Mouse (Mus musculus): Measurements from ENCODE around the gene Aldh4a1.

The Aldh4a1 gene

DNA sequence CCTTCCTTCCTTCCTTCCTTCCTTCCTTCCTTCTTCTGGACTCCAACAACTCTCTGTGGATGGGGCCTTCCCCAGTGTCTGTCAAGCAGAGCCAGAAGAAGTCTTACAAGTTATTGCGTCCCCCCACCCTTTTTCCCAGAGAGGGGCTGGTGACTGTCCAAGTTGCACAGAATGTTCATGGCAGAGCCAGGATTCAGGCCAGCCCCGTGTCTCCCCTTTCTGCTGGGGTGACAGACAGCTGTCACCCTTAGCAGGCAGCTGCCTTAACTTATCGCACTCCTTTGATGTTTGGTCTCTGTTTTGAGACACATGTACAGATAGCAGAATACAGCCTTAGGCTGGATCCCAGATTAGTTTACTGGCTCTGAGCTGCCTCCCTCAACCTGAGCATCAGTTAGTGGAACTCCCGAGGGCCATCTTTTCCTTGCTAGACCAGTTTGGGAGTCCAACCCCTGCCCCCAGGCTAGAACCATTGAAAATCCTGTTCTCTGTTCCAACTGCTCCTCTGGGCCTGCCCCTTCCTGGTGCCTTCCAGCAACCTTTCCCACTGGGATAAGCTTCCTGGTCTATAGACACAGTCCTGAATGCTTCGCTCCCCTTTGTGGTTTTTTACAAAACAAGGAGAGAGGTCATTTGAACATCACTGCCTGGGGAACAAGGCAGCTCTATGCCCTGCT lies 33.2 kb upstream of the Aldh4a1 start:
- in situ Hi-C loops (cut with MboI, MseI), result no loop called here

DNA sequence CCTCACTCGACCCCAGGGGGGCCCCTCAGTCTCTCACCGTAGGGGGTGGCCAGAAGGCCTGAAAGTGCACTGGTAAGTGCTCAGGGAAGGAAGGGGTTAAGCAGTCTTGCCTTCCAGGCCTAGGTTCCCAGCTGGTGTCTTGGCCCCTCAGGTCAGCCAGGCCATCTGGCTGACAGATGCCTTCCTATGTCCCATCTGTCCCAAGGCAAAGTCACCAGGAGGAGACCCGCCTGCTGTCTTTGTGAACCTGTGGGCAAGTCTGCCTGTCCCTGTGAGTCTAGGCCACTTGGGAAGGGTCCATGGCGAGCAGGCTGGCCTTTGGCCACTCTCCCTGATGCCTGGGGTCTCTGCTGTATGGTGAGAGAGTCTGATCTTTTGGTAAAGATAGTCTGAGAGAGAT lies 32.2 kb upstream of the Aldh4a1 start:
- in situ Hi-C loops (cut with MboI, MseI), result no loop called here

DNA sequence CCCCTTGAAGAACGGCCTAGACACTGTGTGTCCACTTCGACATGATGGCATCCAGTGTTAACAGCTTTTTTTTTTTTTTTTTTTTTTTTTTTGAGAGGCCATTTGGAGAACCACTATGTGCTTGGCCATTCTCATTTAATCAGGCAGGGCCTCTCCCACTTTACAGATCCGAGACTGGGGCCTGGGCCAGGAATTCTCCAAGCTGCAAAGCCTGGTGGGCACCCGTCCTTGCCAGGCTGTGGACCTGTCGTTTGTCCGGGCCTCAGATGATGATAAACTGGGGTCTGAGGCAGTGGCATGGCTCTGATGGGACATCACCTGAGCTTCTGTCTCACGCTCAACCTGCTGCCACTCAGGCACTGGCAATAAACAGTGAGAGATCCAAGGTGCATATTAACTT lies 29.8 kb upstream of the Aldh4a1 start:
- in situ Hi-C loops (cut with MboI, MseI), result no loop called here

DNA sequence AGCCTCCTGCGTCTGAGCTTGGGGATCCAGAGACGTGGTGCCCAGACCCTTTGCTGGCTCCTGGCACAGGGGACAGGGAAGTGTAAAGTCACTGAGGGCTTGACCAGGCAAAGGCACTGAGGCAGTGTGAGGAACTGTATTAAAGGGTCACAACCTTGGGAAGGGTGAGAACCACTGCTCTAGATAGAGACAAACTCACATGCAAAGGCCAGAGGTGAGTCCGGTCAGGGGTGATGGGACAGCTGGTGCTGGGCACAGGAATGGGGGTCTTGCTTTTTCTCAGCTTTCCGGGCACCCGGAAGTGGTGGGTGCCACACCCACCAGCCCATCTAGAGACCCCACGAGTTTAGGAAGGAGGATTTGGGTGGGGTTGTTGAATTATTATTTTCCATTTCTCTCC lies 29.3 kb upstream of the Aldh4a1 start:
- in situ Hi-C loops (cut with MboI, MseI), result no loop called here

DNA sequence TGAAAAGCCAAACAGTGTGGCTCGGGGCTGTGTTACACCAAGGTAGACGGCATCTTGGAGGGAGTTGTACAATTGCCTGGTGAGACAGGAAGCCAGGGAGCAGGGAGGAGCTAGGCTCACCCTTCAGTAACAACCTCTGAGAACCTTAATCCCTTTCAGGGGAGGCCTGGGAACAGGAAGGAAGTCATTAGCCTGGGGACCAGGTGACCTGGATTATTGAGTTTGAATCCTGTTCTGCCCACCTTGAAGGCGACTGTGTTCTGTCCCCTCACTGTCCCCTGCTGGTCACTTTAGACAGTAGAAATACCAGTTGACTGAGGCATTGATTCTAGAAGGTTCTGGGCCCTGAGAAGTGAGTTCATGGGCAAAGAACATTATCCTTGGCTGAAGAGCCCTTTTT lies 28.6 kb upstream of the Aldh4a1 start:
- in situ Hi-C loops (cut with MboI, MseI), result no loop called here

DNA sequence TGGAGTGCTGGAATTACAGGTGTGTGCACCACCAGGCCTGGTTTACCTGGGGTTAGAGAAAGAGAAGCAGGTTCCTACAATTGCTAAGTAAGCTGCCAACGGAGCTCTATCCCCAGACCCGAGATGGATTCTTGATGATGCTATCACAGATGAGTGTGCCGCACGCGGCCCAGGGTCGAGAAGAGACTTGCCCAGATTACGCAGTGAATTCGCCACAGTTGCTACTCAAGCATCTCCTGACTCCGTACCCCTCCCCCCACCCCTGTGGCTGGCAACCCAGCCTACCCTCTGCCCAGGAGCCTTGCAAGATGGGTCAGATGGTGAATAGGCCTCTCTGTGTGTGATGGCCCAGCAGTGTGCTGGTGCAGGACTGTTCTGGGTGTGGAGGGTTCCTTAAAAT lies 26.0 kb upstream of the Aldh4a1 start:
- in situ Hi-C loops (cut with MboI, MseI), result no loop called here

DNA sequence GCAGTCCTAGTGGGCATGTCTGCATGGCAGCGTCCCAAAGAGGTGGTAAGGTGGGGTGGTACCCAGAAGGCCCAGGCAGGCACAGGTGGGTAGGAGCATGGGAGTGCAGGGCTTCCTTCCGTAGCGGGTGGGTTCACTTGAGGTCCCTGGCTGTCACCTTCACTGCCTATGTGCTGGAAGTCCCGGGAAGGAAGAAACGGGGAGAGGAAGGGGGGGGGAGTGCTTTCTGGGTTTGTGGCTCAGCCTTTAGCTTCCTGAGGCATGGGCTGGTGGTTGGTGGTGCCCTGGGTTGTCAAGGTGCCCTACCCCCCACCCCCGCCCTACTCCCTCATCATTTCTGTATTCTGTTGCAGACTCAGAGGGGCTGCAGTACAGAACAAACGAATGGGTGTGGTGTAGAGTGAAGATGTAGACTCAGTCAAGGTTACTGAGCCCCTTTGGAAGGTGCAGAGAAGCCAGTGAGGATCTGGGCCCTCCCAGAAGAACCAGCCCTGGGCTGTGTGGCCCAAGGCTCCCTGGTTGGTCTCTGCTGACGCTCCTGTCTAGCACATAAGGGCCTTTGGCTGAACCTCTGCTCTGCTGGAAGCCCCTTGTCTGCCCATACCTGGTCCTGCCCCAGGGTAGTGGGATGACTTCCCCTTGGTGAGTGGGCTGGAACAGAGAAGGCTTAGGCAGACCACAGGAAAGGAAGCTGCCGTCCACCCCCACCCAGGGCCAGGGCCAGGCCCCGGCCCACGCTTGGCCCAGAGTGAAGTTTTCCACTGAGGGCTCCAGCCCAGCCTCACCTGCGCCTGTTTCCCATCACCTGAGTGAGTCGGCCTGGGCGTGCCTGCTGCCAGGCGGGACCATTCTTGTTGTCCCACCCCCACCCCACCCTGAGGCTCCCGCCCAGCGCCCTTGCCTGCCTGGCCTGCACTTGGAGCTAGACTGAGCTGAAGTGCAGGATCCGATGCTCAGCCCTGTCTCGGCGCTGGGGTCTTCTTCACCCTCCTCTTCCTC lies 25.1 kb upstream of the Aldh4a1 start:
- in situ Hi-C loops (cut with MboI, MseI), result no loop called here

DNA sequence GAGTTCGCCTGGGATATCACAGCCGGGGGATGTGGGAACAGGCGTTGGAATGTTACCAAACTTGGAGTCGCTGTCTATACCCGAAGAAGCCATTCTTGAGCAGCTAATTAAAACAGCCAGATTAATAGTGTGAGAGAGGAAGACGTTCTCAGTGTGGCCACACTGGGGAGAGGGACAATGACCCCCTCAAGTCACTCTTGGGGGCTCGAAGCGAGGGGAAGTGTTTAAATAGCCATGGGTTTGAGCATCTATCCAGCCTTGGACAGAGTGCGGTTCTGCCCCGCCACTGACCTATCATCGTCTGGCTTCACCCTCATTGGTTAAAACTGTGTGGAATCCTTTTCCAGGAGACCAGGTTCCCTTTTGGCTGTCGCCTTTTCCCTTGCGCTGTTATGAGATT lies 24.3 kb upstream of the Aldh4a1 start:
- in situ Hi-C loops (cut with MboI, MseI), result no loop called here

DNA sequence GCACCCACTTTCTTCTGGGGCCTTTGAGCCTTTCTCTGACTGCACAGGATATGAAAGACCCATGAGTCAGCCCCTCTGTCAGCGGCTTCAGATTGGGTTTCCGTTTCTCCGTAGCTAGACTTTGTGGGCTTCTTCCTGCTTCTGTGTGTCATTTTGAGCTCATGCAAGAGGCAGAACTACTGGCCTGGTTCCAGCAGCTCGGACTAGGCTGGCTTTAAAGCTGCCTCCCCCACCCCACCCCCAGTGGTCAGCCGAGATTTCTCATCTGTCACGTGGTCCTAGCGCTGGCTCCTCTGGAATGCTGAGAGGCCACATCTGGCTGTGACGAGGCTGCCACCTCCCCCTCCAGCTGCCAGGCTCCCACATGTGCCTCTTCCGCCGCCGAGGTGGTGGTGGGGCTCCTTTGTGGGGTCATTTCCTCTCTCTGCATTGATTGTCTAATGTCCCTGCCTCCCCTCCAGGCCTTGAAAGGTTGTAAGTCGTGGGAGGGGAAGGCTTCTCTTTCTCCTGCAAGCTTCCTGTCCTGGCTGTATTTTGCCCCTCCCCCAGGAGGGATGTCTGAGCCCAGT lies 23.6 kb upstream of the Aldh4a1 start:
- in situ Hi-C loops (cut with MboI, MseI), result no loop called here

DNA sequence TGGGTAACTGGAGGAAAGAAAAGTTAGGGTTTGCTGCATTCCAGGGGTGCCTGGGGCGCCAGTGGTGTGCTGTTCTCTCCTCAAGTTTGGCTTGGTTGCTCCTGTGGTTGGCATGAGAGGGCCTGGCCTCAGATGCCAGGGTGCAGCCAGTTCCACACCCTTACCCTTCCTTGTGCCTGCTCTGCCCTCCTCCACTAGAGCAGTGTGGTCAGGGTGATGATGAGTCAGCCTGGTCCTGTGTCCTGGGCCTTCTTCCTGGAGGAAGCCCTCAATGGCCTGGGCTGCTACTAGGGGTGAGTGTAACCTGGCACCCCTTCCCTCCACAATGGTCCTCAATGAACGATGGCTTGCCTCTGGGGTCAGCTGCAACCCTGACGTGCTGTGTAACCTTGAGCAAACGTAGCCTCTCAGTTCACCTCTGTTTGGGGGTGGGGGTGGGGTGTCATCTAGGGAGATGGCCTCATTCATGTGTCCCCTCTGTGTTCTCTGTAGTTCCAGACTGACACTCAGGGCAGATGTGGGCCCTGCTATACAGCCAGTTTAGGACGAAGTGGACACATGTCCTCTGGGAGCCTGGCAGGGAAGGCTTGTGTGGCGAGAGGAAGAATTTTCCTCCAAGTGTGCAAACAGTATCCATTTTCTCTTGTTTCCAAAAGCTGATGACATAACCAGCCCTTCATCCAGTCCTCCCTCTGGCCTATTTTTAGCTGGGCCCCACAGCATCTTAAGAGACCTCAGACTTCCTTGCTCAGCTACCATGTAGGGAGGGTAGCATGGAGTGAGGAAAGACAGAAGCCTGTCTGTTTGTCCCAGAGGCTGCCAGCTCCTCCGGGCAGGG lies 20.9 kb upstream of the Aldh4a1 start:
- in situ Hi-C loops (cut with MboI, MseI), result loop anchor here in 1 of 2 experiments (25.0 kb wide), 1 partner anchor 1936 kb away; the partner anchor contains the start of gene Spen

DNA sequence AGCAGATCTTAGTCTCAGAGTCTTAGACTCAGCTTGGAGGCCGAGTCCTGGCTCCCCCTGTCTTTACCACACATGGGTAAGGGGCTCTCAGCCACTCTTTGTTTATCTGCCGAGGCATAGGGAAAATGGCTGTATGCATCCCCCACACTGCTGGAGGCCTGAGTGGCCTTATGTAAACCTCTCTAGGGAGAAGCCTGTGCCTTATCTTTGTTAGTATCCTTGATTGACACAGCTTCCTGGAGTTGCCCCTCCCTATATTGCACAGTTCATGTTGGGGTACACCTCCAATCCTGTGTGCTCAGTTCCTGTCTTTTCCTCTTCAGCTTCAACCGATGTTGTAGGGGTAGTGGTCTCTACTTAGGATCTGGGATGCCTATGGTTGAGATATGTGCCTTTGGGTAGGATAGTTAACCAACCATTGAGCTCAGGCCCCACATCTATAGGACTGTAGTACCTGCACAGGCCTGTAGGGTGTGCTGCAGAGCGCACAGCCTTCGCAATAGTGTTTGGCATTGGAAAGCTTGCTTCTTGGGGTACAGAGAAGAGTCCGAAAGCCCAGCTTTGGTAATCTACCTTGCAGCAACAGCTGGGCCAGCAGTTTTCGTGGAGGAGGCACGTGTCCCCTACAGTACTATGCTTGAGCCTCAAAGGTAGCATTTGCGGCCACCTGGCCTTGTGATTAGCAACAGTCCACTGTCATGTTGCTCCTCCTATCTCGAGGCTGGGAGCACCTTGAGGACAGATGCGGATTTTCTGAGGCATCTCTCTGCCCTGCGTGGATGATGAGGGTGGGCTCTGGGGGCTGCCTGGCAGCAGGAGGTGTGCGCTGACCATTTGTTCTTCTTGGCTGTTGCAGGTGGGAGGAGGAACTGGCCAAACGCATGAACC lies 20.1 kb upstream of the Aldh4a1 start, which contains the start of gene Gm21969:
Gene Gm21969 (plus strand): TSS at position 830 of the 888 bp plus-strand sequence.
- in situ Hi-C loops (cut with MboI, MseI), result loop anchor here in 1 of 2 experiments (25.0 kb wide), 1 partner anchor 1935 kb away; the partner anchor contains the start of gene Spen

DNA sequence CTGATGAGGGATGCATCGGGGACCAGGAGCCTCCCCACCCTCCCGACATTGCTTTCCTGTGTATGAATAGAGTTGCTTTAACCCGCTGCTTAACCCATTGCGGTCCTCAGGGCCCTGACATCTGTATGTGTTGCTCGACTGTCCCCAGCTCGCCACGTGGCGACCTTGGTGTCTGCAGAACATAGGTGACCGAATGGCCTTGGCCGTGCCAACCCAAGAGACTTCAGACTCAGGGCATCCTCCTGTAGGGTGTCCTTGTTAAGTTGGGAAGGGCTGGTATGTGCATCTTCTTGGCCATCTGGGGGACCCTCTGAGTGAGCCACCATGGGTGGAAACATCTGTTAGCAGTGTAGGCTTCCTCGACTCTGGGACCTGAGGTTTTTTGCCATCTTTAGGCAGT lies 17.4 kb upstream of the Aldh4a1 start:
- in situ Hi-C loops (cut with MboI, MseI), result loop anchor here in 1 of 2 experiments (25.0 kb wide), 1 partner anchor 1932 kb away; the partner anchor contains the start of gene Spen

DNA sequence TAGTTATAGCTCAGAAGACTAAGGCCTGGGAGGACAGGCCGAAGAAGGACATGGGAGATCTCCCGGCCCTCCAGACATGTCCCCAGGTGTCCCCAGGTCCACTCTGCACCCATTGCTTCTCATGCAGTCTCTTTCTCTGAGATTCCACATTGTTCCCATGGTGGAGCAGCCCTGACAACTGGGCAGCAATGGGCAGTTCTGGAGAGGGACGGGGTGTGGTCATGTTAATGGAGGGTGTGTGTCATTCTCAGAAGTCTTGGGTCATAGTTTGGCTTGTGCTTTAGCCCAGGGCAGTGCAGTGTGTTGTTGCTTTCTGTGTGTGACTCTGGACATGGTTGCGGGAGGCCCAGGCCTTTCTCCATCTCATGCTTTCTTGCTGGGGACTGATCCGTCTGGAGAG lies 15.9 kb upstream of the Aldh4a1 start:
- in situ Hi-C loops (cut with MboI, MseI), result loop anchor here in 1 of 2 experiments (25.0 kb wide), 1 partner anchor 1931 kb away; the partner anchor contains the start of gene Spen

DNA sequence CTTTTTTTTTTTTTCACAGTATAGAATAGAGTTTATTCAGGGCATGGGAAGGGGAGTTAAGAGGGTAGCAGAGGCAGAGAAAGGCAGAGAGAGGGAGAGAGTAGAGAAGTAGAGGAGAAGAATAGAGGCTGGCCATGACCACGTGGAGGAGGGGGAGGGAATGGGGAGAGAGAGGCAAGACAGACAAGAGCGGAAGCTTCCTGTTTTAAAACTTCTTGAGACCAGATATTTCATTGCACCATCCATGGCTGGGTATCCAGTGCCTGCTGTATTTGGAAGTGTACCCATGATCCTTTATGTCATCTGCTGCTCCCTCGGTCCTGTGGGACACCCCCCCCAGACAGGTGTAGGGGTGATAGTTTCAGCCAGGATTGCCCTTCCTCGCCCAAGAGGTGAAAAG lies 13.7 kb upstream of the Aldh4a1 start:
- in situ Hi-C loops (cut with MboI, MseI), result loop anchor here in 1 of 2 experiments (25.0 kb wide), 1 partner anchor 1928 kb away; the partner anchor contains the start of gene Spen

DNA sequence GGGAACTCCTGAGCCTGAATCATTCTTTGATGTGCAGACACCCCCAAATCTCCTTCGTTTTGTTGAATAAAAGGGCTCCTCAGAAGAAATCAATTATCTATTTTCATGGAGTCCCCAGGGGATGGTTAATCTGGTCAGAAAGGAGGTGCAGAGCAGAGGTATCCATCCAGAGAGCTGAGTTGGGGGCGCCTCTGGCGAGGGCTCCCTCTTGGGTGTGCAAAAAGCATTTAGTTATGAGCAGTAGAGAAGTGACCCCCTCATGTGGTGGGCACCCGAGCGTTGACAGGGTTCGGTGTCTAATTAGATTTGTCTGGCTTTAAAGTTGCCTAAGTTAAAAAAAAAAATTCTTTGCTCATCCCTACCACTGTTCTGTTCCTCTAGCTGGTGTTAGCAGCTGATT lies 11.7 kb upstream of the Aldh4a1 start:
- in situ Hi-C loops (cut with MboI, MseI), result loop anchor here (5.0 to 25.0 kb wide), 4 partner anchors 34 to 1926 kb away; partner anchors contain the start of gene Spen (in 1 of the 2)

DNA sequence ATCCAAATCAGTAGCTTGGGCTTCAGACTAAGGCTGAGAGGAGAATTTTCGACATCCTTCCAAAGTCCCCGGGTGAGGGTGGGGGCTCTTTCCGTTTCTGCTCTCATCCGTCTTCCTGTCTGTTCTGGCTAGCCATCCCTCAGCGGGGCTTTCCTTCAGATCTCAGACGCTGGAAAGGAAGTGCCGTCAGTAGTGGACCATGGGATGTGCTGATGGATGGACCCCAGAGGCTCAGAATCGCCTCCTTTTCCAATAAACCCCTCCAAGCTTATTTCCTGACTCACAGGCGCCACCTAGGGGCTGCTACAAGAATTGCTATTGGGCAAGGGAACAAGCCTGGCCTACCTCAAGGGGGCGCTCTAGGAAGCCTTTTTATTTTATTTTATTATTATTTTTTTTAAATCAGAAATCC lies 11.1 kb upstream of the Aldh4a1 start:
- in situ Hi-C loops (cut with MboI, MseI), result loop anchor here (5.0 to 25.0 kb wide), 4 partner anchors 34 to 1926 kb away; partner anchors contain the start of gene Spen (in 1 of the 2)

DNA sequence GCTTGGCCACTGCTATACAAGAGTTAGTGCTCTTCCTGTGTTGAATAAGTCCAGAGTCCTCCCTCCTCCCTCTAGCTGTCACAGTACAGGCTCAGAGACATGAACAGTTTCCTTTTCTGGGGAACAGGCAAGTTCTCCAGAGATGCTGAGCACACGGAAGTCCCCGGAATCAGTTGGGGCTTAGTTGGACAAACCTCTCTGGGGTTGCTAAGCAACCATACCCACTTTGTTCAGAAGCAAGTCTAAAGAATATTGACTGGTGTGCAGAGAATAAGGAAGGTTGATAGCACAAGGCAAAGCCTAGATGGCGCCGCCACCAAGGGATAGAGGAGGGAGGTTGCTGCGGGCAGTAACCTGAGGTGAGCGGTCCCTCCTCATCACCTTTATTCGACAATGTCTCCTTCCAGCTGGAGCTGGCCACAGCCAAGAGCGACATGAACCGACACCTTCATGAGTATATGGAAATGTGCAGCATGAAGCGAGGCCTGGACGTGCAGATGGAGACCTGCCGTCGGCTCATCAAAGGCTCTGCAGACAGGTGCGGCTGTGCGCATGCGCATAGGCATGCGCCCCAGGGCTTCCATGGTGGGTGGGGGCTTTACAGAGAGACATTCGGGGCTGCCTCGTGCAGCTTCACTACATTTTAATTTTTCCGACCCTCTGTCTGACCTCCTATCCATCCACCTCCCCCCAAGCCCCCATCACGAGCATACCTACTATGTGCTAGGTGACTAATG lies 8.0 kb upstream of the Aldh4a1 start:
- in situ Hi-C loops (cut with MboI, MseI), result loop anchor here (5.0 to 25.0 kb wide), 4 partner anchors 37 to 1923 kb away; partner anchors contain the start of gene Spen (in 1 of the 2)

DNA sequence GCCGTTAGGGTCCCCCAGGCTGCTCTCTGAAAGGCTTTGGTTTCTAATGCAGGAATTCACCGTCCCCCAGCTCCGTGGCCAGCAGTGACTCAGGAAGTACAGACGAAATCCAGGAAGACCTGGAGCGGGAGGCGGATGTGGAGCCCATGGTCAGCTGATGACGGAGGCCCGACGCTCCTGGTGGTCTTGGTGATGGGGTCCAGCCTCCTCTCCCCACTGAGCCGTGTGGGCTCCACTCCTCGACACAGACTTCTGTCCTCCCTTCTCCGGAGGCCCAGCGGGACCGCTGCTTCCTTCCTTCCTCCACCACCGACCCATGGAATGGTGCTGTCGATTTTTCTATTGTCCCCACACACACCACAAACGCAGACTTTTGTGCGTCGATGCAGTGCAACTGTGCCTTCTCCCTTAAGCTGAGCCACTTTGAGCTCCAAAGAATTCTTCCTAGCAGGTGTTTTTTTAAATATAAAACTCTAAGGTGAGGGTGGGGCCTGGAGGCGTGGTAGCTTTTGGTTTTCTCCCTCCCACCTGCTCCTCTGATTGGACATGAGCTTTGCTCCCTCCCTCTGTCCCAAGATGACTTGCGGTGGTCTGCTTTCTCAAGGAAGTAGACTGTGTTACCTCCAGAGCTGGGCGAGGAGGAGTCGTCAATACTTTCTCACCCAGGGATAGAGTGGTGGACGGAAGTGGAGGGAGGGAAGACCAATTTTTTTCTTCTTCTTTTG lies 6.2 kb upstream of the Aldh4a1 start:
- in situ Hi-C loops (cut with MboI, MseI), result loop anchor here in 1 of 2 experiments (25.0 kb wide), 1 partner anchor 1921 kb away; the partner anchor contains the start of gene Spen
